Mouse (Mus musculus) kidney, adult 11 months (tissue): Measurements from ENCODE around the gene Tapbpl.
"Not testable (repeated sequence)": the region's sequence is repeated elsewhere in the genome, so short reads cannot be mapped to it uniquely, and the experiment has no call there.

Experiments used
- DNase-seq: peaks from one replicate; pipeline ENCODE4 v3.0.0; 2022

Gene Tapbpl

GRCm38 (mm10) chr6:125231117-125232044 lies at the start of gene Tapbpl:
Tapbpl (minus strand) TSS chr6:125231860.
- peak; percentile 51 for DNase-seq

GRCm38 (mm10) chr6:125279729-125280128 lies 48.1 kb upstream of the Tapbpl start:
- DNase-seq, result no peak

- peak; percentile 58 for DNase-seq
Observed at GRCm38 (mm10) chr6:125274841-125275563, 43.3 kb upstream of the Tapbpl start.

GRCm38 (mm10) chr6:125272228-125272785 lies 40.6 kb upstream of the Tapbpl start:
- no peak for DNase-seq

- peak; percentile 97 for DNase-seq
Observed at GRCm38 (mm10) chr6:125271455-125272227, 40.0 kb upstream of the Tapbpl start.

GRCm38 (mm10) chr6:125268799-125269198 lies 37.1 kb upstream of the Tapbpl start:
- DNase-seq, result no peak

- no peak for DNase-seq
Observed at GRCm38 (mm10) chr6:125267469-125267868, 35.8 kb upstream of the Tapbpl start.

- not testable (repeated sequence) for DNase-seq
Observed at GRCm38 (mm10) chr6:125266600-125266999, 34.9 kb upstream of the Tapbpl start.

- no peak for DNase-seq
Observed at GRCm38 (mm10) chr6:125266091-125266490, 34.4 kb upstream of the Tapbpl start.

GRCm38 (mm10) chr6:125265239-125265638 lies 33.6 kb upstream of the Tapbpl start:
- DNase-seq, result no peak

GRCm38 (mm10) chr6:125264219-125264618 lies 32.6 kb upstream of the Tapbpl start:
- DNase-seq, result no peak

- DNase-seq, result no peak
Observed at GRCm38 (mm10) chr6:125260006-125260555, 28.4 kb upstream of the Tapbpl start.

GRCm38 (mm10) chr6:125256222-125256966 lies 24.7 kb upstream of the Tapbpl start:
- DNase-seq, result peak; percentile 78

- no peak for DNase-seq
Observed at GRCm38 (mm10) chr6:125255516-125256044, 23.9 kb upstream of the Tapbpl start.

GRCm38 (mm10) chr6:125253863-125254715 lies 22.4 kb upstream of the Tapbpl start:
- peak; percentile 52 for DNase-seq

GRCm38 (mm10) chr6:125252711-125253110 lies 21.1 kb upstream of the Tapbpl start:
- no peak for DNase-seq

- no peak for DNase-seq
Observed at GRCm38 (mm10) chr6:125252285-125252684, 20.6 kb upstream of the Tapbpl start.

GRCm38 (mm10) chr6:125244551-125244950 lies 12.9 kb upstream of the Tapbpl start:
- no peak for DNase-seq

GRCm38 (mm10) chr6:125241566-125241965 lies 9.9 kb upstream of the Tapbpl start:
- no peak for DNase-seq

- no peak for DNase-seq
Observed at GRCm38 (mm10) chr6:125240617-125241016, 9.0 kb upstream of the Tapbpl start.
